Mouse (Mus musculus) layer of hippocampus, postnatal 25 days (tissue): ENCODE measurements at regions not wholly inside any gene's neighbourhood (a gene's known extent, or its start where the extent isn't known, plus 50 kb on each side); places are given as distances from the start of the nearest gene placed in this dataset.

ENCODE experiments used
- DNase-seq, 2 experiments: peaks; one replicate each; pipeline ENCODE4 v3.0.0; 2022; ENCODE audit warnings: mixed read lengths in 2 of 2, low spot score in 1 of 2; ENCODE audit errors: extremely low spot score in 1 of 2

DNA sequence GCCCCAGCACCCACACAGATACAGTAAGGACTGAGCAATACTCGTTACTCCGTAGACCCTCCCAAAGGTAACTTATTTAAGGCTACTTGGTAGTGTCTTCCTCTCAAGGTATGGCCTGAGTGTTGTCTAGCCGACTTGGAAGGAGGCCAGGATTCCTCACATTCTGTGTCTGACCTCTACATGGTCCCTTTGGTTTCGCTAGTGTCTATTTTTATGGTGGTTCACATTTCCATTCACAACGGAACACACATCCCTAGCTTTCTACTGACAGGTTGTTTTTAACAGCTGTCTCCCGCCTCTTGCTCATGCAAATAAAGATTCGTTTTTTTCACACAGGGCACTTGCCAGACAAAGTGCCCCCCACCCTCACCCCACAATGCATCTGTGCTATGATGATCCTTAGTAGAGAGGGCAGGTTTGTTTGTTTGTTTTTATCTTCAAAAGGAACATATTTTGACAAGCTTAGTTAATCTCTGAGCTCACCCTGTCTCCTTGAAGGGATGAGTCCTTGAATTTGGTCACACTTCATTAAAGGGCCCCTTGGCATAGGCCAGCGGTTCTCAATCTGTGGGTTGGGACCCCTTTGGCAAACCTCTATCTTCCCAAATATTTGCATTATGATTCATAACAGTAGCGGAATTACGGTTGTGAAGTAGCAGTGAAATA is 52.7 kb downstream of the Phlda1 start:
- DNase-seq = no peak

GRCm38 (mm10) chr10:111559341-111560246 is 53.5 kb downstream of the Phlda1 start:
- no peak for DNase-seq

DNA sequence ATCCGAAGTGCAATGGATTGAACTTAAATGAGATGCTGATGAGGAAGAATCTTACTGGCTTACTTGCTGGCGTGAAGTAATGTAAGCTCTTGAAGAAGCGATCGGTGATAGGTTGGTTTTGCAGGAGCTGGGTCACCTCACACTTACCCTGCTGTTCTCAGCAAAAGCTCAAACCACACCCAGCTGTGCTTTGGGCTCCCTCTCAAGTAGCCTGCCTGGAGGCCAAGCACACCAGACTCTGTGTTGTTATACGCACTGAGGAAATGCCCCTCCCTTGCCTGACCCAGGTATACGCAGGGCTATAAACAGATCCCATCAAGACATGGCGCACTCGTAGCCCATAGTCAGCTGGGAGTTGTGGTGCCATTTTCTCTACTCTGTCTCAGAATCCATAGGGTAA is 56.5 kb downstream of the Phlda1 start:
- DNase-seq = no peak

DNA sequence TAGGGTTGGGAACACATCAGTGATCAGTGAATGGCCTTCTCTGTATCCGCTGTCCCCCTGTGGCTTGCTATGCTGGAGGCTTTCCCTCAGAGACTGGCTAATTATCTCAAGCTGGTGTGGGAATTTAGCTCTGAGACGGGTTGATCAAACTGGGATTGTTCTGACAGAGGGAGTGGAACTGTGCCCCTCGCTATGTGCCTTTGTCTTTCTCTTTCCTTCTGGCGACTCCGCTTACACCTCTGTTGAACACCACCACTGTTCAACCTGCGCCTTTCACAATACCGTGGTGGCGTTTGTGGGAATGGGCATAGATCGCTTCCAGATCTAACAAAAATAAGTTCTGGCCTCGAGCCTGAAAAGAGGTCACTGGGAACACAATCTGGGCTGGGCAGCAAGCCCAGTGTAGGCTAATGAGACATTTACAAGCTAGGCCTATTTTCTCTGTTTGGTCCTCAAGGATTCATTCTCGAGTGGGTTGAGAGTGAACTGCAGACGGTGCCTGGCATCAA is 60.8 kb downstream of the Phlda1 start:
- DNase-seq = peak; percentile 31 to 56

DNA sequence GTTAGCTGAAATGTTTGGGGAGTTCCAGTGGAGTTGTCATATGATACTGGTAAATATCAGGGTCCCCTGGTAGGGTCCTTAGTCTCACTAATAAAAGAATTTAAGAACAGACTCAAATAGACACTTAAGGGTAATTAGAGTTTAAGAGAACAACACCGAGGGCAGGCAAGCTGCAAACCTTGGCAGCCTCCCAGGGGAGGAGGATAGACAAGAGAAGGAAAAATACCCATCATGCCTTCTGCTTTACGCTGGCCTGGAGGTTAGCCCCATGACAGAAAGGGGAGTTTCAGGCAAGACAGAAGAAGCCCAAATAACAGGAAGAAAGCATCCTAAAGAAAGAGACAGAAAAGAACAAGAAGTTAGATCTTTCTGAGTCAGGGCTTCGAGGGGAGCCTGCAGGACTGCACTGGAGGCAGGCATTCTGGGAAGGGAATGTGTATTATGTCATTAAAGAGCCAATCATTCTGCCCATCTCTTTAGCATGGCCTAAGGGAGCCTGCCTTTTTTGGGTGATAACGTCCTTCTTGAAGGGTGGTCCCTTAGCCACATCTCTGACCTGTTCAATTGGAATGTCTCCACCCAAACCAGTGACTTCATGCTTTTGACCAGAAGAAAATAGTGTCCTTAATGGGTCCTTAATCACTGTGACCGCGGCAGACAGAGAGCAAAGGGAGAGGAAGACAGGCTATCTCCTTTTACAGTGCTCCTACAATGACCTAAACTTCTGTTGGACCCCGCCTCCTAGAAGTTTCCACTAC is 64.6 kb downstream of the Phlda1 start:
- DNase-seq = no peak

- no peak for DNase-seq
Measured at GRCm38 (mm10) chr10:111574231-111574630, 68.1 kb downstream of the Phlda1 start.

- no peak for DNase-seq
Measured at GRCm38 (mm10) chr10:111574812-111575211, 68.7 kb downstream of the Phlda1 start.

DNA sequence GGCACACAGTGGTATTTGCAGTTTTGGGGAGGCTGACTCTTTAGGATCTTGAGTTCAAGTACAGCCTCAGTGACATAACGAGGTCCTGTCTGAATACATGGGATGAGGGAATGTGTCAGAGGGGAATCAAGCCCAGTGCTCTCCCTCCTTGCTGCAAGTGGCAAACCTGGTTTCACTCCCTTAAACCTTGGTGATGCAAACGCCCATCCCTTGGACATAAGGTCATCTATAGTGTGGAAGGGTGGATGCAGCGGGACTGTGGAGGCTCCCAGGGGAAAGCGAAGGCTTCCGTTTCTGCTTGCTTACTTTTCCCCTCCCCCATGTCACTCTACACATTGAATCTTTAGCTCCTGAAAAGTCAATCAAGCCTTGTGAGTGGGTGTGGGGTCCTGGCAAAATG is 69.2 kb downstream of the Phlda1 start:
- DNase-seq = no peak

DNA sequence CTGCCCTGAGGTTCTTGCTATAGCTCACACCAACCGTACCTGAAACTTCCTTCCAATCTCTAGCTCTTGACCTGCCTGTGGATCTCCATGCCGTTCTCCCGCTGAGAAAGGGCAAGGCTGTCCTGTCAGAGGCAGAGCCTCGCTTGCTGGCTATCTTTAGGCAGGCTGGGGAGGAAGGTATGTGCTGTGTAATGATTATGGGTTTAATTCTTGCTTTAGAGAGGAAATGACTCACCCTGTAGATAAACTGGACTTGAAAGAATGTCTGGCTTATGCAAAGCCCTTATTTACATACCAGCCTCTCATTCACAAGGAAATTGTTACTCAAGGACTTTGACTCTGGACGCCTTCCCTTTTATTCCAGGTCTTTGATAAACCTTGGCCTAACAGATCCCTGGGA is 69.8 kb downstream of the Phlda1 start:
- no peak for DNase-seq

GRCm38 (mm10) chr10:111576395-111577069 is 70.4 kb downstream of the Phlda1 start:
- DNase-seq = no peak

- DNase-seq = no peak
Measured at GRCm38 (mm10) chr10:111578536-111578935, 72.5 kb downstream of the Phlda1 start.

DNA sequence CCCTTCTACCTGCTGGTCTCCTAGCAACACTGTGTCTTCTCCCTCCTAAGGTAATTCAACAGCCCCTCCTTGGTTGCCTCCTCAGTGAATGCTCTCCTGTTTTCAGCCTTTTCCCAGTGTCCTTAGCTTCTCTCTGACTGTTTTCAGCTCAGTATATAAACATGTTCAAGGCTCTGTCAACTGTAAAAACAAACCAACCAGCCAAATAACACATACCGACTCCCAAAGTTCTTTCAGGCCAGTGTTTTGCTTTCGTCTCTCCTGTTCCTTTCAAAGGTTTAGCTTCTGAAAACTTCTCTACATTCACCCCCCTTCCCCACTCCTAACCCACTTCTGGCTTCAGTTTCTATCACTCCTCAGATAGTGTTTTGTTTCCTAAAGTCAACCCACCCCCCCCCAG is 73.4 kb downstream of the Phlda1 start:
- no peak for DNase-seq

- DNase-seq = no peak
Measured at GRCm38 (mm10) chr10:111580401-111581100, 74.5 kb downstream of the Phlda1 start.

DNA sequence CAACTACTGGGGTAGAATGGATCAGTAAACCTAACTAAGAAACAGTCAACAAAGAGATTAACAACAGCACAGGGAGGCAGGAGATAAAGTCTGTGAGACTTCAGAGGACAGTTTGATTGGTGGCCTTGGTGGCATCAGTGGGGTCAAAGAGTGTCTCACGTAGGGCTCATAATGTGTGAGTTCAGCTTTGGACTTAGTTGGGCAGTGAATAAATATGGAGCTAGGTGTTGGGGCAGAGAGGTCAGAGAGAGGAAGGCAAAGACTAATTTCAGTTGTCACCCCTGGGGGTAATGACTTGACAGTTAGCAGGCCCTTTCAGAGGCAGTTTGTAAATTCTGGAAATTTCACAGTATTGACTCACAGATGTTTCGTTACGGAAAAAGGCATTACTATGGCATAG is 75.8 kb downstream of the Phlda1 start:
- DNase-seq = no peak

DNA sequence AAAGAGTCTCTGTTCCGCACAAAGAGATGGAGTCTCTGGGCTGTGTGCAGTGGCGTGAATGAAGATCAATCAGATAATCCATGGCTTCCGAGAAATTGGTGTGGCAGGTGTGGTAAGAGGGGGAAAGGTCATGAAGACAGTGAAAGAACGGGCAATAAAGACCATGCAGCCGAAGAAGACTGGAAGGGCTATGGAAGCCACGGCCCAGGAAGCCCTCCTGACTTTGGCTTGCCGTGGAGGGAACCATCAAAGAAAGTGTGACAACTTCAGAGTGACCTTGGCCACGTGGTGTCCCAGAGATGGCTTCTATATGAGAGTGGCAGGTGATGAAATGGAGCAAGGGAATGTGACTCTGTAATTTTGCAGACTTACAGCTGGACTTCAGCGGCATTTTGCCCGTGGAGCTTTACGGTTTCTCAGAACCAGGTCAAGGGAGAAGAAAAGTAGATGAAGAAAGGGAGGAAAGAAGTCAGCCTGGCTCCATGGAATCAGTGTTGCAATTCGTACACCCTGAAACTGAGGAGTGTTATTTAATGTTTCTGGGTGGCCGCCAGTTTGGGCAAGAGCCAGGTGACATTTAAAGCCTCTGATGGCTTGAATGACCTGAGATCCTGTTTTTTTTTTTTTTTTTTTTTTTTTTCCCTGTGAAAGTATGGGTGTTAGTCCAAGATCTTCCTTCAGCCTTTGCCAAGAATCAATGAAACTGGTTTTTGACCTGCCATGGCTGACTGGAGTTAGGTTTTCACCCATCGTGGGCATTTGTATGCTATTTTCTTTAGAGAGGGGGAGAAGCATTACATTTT is 76.4 kb downstream of the Phlda1 start:
- DNase-seq = no peak

DNA sequence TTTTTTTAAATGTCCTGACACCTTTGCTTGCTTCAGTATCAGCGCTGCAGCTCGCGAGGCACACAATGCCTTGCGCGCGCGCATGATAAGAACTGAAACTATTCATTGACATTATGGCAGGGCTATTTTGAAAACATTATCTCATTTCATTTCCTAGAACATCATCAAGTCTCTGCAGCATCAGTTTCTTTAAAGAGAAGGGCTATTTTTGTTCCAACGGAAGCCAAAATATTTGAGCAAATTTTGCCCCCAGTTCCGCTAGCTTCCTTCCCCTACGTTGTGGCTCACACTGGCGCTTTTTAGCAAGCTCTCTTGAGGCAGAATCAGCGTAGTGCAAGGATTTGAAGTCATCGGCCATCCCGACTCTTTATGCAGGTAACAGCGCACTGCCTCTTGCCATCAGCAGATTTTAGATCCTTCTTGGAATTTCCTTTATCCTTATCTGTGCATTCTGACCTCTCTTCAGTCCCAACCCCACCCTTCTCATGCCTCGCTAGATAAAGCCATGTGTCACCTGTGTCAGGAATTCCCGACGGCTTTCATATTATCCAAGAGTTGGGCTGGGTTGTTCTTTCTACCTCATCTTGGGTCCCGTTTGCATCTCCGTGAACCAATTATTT is 77.1 kb downstream of the Phlda1 start:
- DNase-seq = no peak

GRCm38 (mm10) chr10:111583744-111584152 is 77.7 kb downstream of the Phlda1 start:
- no peak for DNase-seq

DNA sequence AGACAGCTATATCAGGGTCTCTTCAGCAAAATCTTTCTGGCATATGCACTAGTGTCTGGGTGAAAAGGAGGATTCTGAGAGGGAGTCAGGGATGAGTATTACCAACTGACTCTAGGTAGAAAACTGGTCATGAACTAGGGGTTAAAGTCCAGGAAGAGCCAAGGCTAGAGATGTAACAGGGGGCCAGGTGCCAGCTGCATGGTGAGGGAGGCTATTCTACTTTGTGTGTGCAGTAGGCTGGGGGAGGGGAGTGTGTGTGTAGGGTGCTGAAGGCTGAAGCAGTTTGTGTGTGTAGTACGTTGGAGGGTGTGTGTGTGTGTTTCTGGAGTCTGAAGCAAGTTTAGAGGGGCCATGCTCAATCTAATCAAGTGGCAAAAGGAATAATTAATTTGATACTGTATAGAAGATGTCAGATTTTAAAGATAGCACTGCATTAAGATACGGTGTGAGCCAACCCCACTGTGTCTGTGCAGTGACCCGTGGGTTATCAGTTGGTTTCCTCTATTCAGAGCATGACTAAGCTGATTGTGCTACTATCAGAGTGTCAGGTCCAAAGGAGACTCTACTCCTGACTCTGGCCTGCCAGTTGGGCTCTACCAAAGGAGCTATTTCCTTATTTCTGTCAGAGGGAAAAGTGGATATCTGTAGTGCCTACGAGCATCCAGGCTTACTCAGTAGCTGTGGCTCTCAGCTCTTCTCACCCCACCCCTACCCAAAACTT is 82.0 kb downstream of the Phlda1 start:
- DNase-seq = no peak
